Mouse (Mus musculus) hindbrain, embryonic 10.5 days (tissue): ENCODE data around the gene Plch2. TPM values are rescaled to one million over a fixed set of nuclear protein-coding genes. Genes with fewer than 3 reads are reported as not detected.

Source experiments
- DNase-seq: peaks from one replicate; pipeline ENCODE4 v3.0.0-alpha.2; 2017; ENCODE audit warnings: low spot score
- H3K27ac ChIP-seq: fragments of 300-500 bp; sonication (generic); 2 replicates; pipeline ENCODE4 v1.5.1; 2016; ENCODE audit warnings: mild to moderate bottlenecking, moderate library complexity
- H3K27me3 ChIP-seq: fragments of 300-500 bp; sonication (generic); 2 replicates; pipeline ENCODE4 v1.6.1; 2016; ENCODE audit warnings: mild to moderate bottlenecking; ENCODE audit not compliant: poor library complexity, insufficient read depth, severe bottlenecking
- H3K36me3 ChIP-seq: fragments of 300-500 bp; sonication (generic); 2 replicates; pipeline ENCODE4 v1.6.1; 2016; ENCODE audit warnings: mild to moderate bottlenecking, moderate library complexity
- H3K4me1 ChIP-seq: fragments of 300-500 bp; sonication (generic); replicated peaks from 2 replicates; pipeline ENCODE4 v1.6.1; 2016; ENCODE audit warnings: mild to moderate bottlenecking
- H3K4me3 ChIP-seq: fragments of 300-500 bp; sonication (generic); 2 replicates; pipeline ENCODE4 v1.5.1; 2016; ENCODE audit warnings: mild to moderate bottlenecking, moderate library complexity
- H3K9me3 ChIP-seq: fragments of 300-500 bp; sonication (generic); 2 replicates; pipeline ENCODE4 v1.6.1; 2016; ENCODE audit warnings: mild to moderate bottlenecking, moderate library complexity
- WGBS: fragments of 180-500 bp; shearing (Covaris S2); methylation state at CpG from one replicate; pipeline ENCODE4 v1.1.7; 2016; 5-methylcytosine and 5-hydroxymethylcytosine counted together
- polyA plus RNA-seq: library from polyadenylated mRNA; unstranded; fragments of >200 nt; fragmentation: Nextera tagmentation; extraction: Ambion mirVana; gene quantifications from 2 replicates; pipeline ENCODE4 v1.2.1, GENCODE M21; 2016

Gene Plch2
- polyA plus RNA-seq, 1 experiment from 2014 or later, result 2.6 TPM

- Histone ChIP-seq H3K27me3 (peaks cover 87% of the 10 kb centered on the region), H3K36me3 (no peaks in the 10 kb centered on the region), H3K9me3 (no peaks in the 10 kb centered on the region), H3K4me3 (no peak overlapping the region), H3K4me1 (peaks cover 50% of the 10 kb centered on the region), H3K27ac (peak overlapping the region; percentile 80)
- 20% methylated on average over 9 of the region's 9 CpGs for WGBS
- peak; percentile 43 for DNase-seq
Measured at GRCm38 (mm10) chr4:155040197-155040596, 16.4 kb downstream of the Plch2 start.

GRCm38 (mm10) chr4:155034787-155035186 lies 21.8 kb downstream of the Plch2 start:
- Histone ChIP-seq H3K27ac (0 out of 2 replicates have a peak overlapping the region, but pooled peaks have one; percentile 45), H3K9me3 (no peaks in the 10 kb centered on the region), H3K4me1 (peaks cover 63% of the 10 kb centered on the region), H3K27me3 (peaks cover 82% of the 10 kb centered on the region), H3K4me3 (no peak overlapping the region), H3K36me3 (no peaks in the 10 kb centered on the region)
- 61% methylated on average over 13 of the region's 13 CpGs for WGBS
- no peak for DNase-seq

GRCm38 (mm10) chr4:155034202-155034601 lies 22.4 kb downstream of the Plch2 start:
- no peak overlapping the region for H3K4me3 ChIP-seq
- H3K27me3 ChIP-seq, result peaks cover 81% of the 10 kb centered on the region
- no peaks in the 10 kb centered on the region for H3K36me3 ChIP-seq
- H3K27ac ChIP-seq, result peak overlapping the region; percentile 45; the same call in 1 of the 2 replicates
- WGBS, result 19% methylated on average over 7 of the region's 7 CpGs
- peaks cover 62% of the 10 kb centered on the region for H3K4me1 ChIP-seq
- no peak for DNase-seq
- H3K9me3 ChIP-seq, result no peaks in the 10 kb centered on the region

- H3K4me3 ChIP-seq, result no peak overlapping the region
- no peaks in the 10 kb centered on the region for H3K9me3 ChIP-seq
- no peak for DNase-seq
- peaks cover 80% of the 10 kb centered on the region for H3K27me3 ChIP-seq
- H3K36me3 ChIP-seq, result no peaks in the 10 kb centered on the region
- H3K27ac ChIP-seq, result peak overlapping the region; percentile 35; the same call in 1 of the 2 replicates
- peaks cover 72% of the 10 kb centered on the region for H3K4me1 ChIP-seq
- 24% methylated on average over 6 of the region's 6 CpGs for WGBS
Measured at GRCm38 (mm10) chr4:155033115-155033514, 23.5 kb downstream of the Plch2 start.

GRCm38 (mm10) chr4:155024170-155025010 lies 32.2 kb downstream of the Plch2 start:
- H3K36me3 ChIP-seq, result no peaks in the 10 kb centered on the region
- WGBS, result 88% methylated on average over 11 of the region's 11 CpGs
- H3K9me3 ChIP-seq, result no peaks in the 10 kb centered on the region
- no peak overlapping the region for H3K4me3 ChIP-seq
- 0 out of 2 replicates have a peak, but pooled peaks cover 6% of the 10 kb centered on the region for H3K27me3 ChIP-seq
- peaks cover 46% of the 10 kb centered on the region for H3K4me1 ChIP-seq
- DNase-seq, result no peak
- peak overlapping the region; percentile 56 for H3K27ac ChIP-seq

GRCm38 (mm10) chr4:155022228-155022855 lies 34.2 kb downstream of the Plch2 start:
- H3K4me1 ChIP-seq, result peaks cover 55% of the 10 kb centered on the region
- DNase-seq, result no peak
- WGBS, result 73% methylated on average over 7 of the region's 7 CpGs
- no peak overlapping the region for H3K27ac ChIP-seq
- peaks cover 24% of the 10 kb centered on the region for H3K27me3 ChIP-seq
- no peak overlapping the region for H3K4me3 ChIP-seq
- no peaks in the 10 kb centered on the region for H3K9me3 ChIP-seq
- H3K36me3 ChIP-seq, result no peaks in the 10 kb centered on the region

- WGBS, result 75% methylated on average over 9 of the region's 9 CpGs
- Histone ChIP-seq H3K9me3 (no peaks in the 10 kb centered on the region), H3K4me1 (peaks cover 70% of the 10 kb centered on the region), H3K27ac (no peak overlapping the region), H3K4me3 (no peak overlapping the region), H3K27me3 (peaks cover 24% of the 10 kb centered on the region), H3K36me3 (no peaks in the 10 kb centered on the region)
- DNase-seq, result no peak
Measured at GRCm38 (mm10) chr4:155020813-155021212, 35.8 kb downstream of the Plch2 start.

- Histone ChIP-seq H3K9me3 (no peaks in the 10 kb centered on the region), H3K4me3 (no peak overlapping the region), H3K27me3 (peaks cover 24% of the 10 kb centered on the region), H3K36me3 (no peaks in the 10 kb centered on the region), H3K4me1 (peaks cover 72% of the 10 kb centered on the region), H3K27ac (no peak overlapping the region)
- WGBS, result 58% methylated on average over 1 of the region's 1 CpGs
- DNase-seq, result no peak
Measured at GRCm38 (mm10) chr4:155020141-155020540, 36.4 kb downstream of the Plch2 start.

- Histone ChIP-seq H3K9me3 (no peaks in the 10 kb centered on the region), H3K36me3 (no peaks in the 10 kb centered on the region), H3K4me3 (peak overlapping the region; percentile 36), H3K27me3 (peaks cover 24% of the 10 kb centered on the region), H3K4me1 (peaks cover 72% of the 10 kb centered on the region), H3K27ac (peak overlapping the region; percentile 51; the same call in 1 of the 2 replicates)
- 1% methylated on average over 10 of the region's 10 CpGs for WGBS
- peak; percentile 36 for DNase-seq
Measured at GRCm38 (mm10) chr4:155019336-155019847, 37.2 kb downstream of the Plch2 start.

- peak overlapping the region; percentile 51; the same call in 1 of the 2 replicates for H3K27ac ChIP-seq
- peaks cover 74% of the 10 kb centered on the region for H3K4me1 ChIP-seq
- no peaks in the 10 kb centered on the region for H3K9me3 ChIP-seq
- no peaks in the 10 kb centered on the region for H3K36me3 ChIP-seq
- H3K4me3 ChIP-seq, result peak overlapping the region; percentile 36
- H3K27me3 ChIP-seq, result peaks cover 24% of the 10 kb centered on the region
- peak; percentile 56 for DNase-seq
- 4% methylated on average over 15 of the region's 15 CpGs for WGBS
Measured at GRCm38 (mm10) chr4:155018601-155019335, 37.8 kb downstream of the Plch2 start.

GRCm38 (mm10) chr4:155018066-155018465 lies 38.5 kb downstream of the Plch2 start:
- WGBS, result 73% methylated on average over 8 of the region's 8 CpGs
- Histone ChIP-seq H3K27me3 (peaks cover 28% of the 10 kb centered on the region), H3K27ac (no peak overlapping the region), H3K9me3 (no peaks in the 10 kb centered on the region), H3K4me1 (peaks cover 78% of the 10 kb centered on the region), H3K36me3 (no peaks in the 10 kb centered on the region), H3K4me3 (no peak overlapping the region)
- DNase-seq, result no peak

- Histone ChIP-seq H3K27me3 (peaks cover 28% of the 10 kb centered on the region), H3K4me1 (peaks cover 84% of the 10 kb centered on the region), H3K36me3 (no peaks in the 10 kb centered on the region), H3K9me3 (no peaks in the 10 kb centered on the region), H3K4me3 (no peak overlapping the region), H3K27ac (no peak overlapping the region)
- 75% methylated on average over 11 of the region's 11 CpGs for WGBS
- DNase-seq, result no peak
Measured at GRCm38 (mm10) chr4:155017253-155017878, 39.2 kb downstream of the Plch2 start.
